Mouse (Mus musculus) heart, adult 2 months (tissue): ENCODE data around the gene 0610009B22Rik. TPM values are rescaled to one million over a fixed set of nuclear protein-coding genes. Genes with fewer than 3 reads are reported as not detected.

ENCODE experiments used
- DNase-seq, 2 experiments: peaks; one replicate each; pipeline ENCODE4 v3.0.0; 2021
- H3K27ac ChIP-seq: fragments of 200-600 bp; 2 replicates; pipeline ENCODE4 v1.8.1; 2022
- H3K27me3 ChIP-seq: fragments of 200-500 bp; 2 replicates; pipeline ENCODE4 v1.6.1; 2012; ENCODE audit warnings: mild to moderate bottlenecking, low read length, inconsistent platforms, mixed read lengths; ENCODE audit not compliant: control insufficient read depth, insufficient read depth
- H3K36me3 ChIP-seq: fragments of 200-500 bp; 2 replicates; pipeline ENCODE4 v1.6.1; 2012; ENCODE audit warnings: low read length, inconsistent platforms; ENCODE audit not compliant: control insufficient read depth, insufficient read depth
- H3K4me1 ChIP-seq: fragments of 200-500 bp; 2 replicates; pipeline ENCODE4 v1.6.1; 2011; ENCODE audit warnings: low read length; ENCODE audit not compliant: control insufficient read depth, insufficient read depth
- H3K4me3 ChIP-seq: fragments of 200-600 bp; 2 replicates; pipeline ENCODE4 v1.8.1; 2022
- H3K79me2 ChIP-seq: fragments of 200-500 bp; replicated peaks from 2 replicates; pipeline ENCODE4 v1.6.1; 2012; ENCODE audit warnings: mild to moderate bottlenecking, inconsistent platforms, low read length, moderate library complexity, mixed read lengths; ENCODE audit not compliant: control insufficient read depth, insufficient read depth
- H3K9ac ChIP-seq: fragments of 200-500 bp; 2 replicates; pipeline ENCODE4 v1.6.1; 2012; ENCODE audit warnings: low read depth, mild to moderate bottlenecking, control low read depth, inconsistent platforms, low read length, mixed read lengths
- CTCF ChIP-seq: fragments of 200-600 bp; IDR thresholded peaks from 2 replicates; pipeline ENCODE4 v1.8.1; 2022; ENCODE audit warnings: antibody characterized with exemption, mild to moderate bottlenecking, moderate library complexity
- EP300 ChIP-seq: fragments of 200-500 bp; IDR thresholded peaks from 2 replicates; pipeline ENCODE4 v1.6.1; 2011; ENCODE audit warnings: low read depth, low read length, control low read depth; ENCODE audit not compliant: insufficient read depth
- POLR2A ChIP-seq: fragments of 200-500 bp; IDR thresholded peaks from 2 replicates; pipeline ENCODE4 v1.6.1; 2011; ENCODE audit warnings: mild to moderate bottlenecking, low read depth, low read length, control low read depth; ENCODE audit not compliant: insufficient read depth
- WGBS: fragments of 180-500 bp; shearing (Covaris S2); methylation state at CpG from one replicate; pipeline ENCODE4 v1.1.7; 2018; 5-methylcytosine and 5-hydroxymethylcytosine counted together
- intact Hi-C: fragments of 180-260 bp; cut with DNase I; formaldehyde crosslinking; loops from one replicate; pipeline ENCODE4 v1.15.1; 2025
- polyA plus RNA-seq: library from polyadenylated mRNA; depleted of rRNA; stranded (reverse); fragments of >200 nt; gene quantifications from 2 replicates; pipeline ENCODE4 v1.2.3, GENCODE M21; 2012
- total RNA-seq, 2 experiments: library from RNA; stranded (reverse); gene quantifications; 2 replicates each; pipeline ENCODE4 v1.2.3; 2021

Gene 0610009B22Rik
- total and polyA plus RNA-seq, 3 experiments, result 25.1 to 42.3 (median 41.7) TPM

GRCm38 (mm10) chr11:51645293-51645692 is 43.4 kb downstream of the 0610009B22Rik start:
- 46% methylated on average over 13 of the region's 13 CpGs for whole genome bisulfite sequencing

DNA sequence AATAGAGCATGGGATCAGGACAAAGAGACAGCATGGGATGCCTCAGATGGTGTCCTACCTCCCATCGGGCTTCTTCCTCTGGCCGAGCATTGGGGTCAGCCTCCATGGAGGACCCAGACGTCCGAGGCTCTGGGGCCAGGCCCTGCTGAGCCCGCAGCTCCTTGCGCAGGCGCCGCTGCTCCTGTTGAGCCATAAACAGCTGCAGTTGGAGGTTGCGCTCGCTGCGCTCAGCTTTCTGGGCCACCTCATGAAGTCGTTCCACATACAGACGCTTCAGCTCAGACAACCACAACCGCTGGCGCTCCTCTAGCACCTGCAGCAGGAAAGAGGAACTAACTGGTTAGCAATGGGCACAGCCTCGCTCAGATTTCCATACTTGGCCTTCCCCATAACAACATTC is 44.5 kb downstream of the 0610009B22Rik start:
- H3K4me1 ChIP-seq, result peaks cover 12% of the 10 kb centered on the region
- 80% methylated on average over 16 of the region's 16 CpGs for WGBS
- DNase-seq, result peak in 1 of 2 experiments; percentile 51
- H3K9ac ChIP-seq, result no peak overlapping the region
- H3K27me3 ChIP-seq, result no peaks in the 10 kb centered on the region
- no peak overlapping the region for H3K4me3 ChIP-seq
- H3K27ac ChIP-seq, result no peak overlapping the region
- H3K79me2 ChIP-seq, result no peaks in the 10 kb centered on the region
- TF ChIP-seq POLR2A (no peak), EP300 (no peak), CTCF (no peak)
- peaks cover 2% of the 10 kb centered on the region for H3K36me3 ChIP-seq
- intact Hi-C loops, result no loop called here

More at GRCm38 (mm10) chr11:51645293-51645692, 43.4 kb downstream of the 0610009B22Rik start:
- DNase-seq, result no peak
- Histone ChIP-seq H3K27ac (peak overlapping the region; percentile 79), H3K36me3 (peaks cover 2% of the 10 kb centered on the region), H3K4me3 (no peak overlapping the region; the same call in 1 of the 2 replicates), H3K27me3 (no peaks in the 10 kb centered on the region), H3K4me1 (peaks cover 12% of the 10 kb centered on the region), H3K79me2 (no peaks in the 10 kb centered on the region), H3K9ac (0 out of 2 replicates have a peak overlapping the region, but pooled peaks have one; percentile 4)
- no peak for TF ChIP-seq CTCF
- TF ChIP-seq POLR2A, result no peak
- TF ChIP-seq EP300, result no peak
- intact Hi-C loops, result no loop called here

GRCm38 (mm10) chr11:51643761-51644160 is 44.9 kb downstream of the 0610009B22Rik start:
- no peaks in the 10 kb centered on the region for H3K79me2 ChIP-seq
- H3K4me3 ChIP-seq, result no peak overlapping the region
- intact Hi-C loops, result no loop called here
- no peak for TF ChIP-seq CTCF
- no peak for TF ChIP-seq POLR2A
- no peak for TF ChIP-seq EP300
- peak overlapping the region; percentile 28; the same call in 1 of the 2 replicates for H3K27ac ChIP-seq
- no peaks in the 10 kb centered on the region for H3K27me3 ChIP-seq
- WGBS, result 48% methylated on average over 15 of the region's 15 CpGs
- H3K36me3 ChIP-seq, result peaks cover 2% of the 10 kb centered on the region
- DNase-seq, result peak in 1 of 2 experiments; percentile 33
- H3K4me1 ChIP-seq, result peaks cover 12% of the 10 kb centered on the region
- no peak overlapping the region for H3K9ac ChIP-seq

DNA sequence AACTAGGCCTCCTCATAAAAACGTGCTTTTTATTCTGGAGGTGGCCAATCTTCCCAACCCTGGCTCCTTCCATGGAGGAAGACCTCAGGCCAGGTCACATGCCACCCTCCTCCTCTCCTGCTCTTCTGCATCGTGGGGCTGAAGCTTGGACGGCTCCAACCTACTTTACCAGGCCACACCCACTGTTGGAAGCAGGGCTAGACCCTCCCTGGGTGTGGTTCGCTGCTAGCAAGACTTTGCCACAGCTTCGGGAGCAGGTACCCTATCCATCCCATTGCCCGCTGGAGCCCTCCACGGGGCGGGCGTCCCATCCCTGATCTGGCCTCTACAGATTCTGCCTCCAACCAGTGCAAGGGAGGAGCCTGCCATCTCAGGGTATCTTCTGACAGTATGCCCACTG is 45.5 kb downstream of the 0610009B22Rik start:
- Histone ChIP-seq H3K27ac (peak overlapping the region; percentile 28; the same call in 1 of the 2 replicates), H3K4me1 (peaks cover 12% of the 10 kb centered on the region), H3K79me2 (no peaks in the 10 kb centered on the region), H3K36me3 (peaks cover 2% of the 10 kb centered on the region), H3K4me3 (no peak overlapping the region), H3K9ac (no peak overlapping the region), H3K27me3 (no peaks in the 10 kb centered on the region)
- no peak for TF ChIP-seq CTCF
- TF ChIP-seq EP300, result no peak
- no peak for TF ChIP-seq POLR2A
- intact Hi-C loops, result no loop called here
- peak in 1 of 2 experiments; percentile 37 for DNase-seq
- WGBS, result 53% methylated on average over 9 of the region's 9 CpGs

- H3K9ac ChIP-seq, result no peak overlapping the region
- no peak for DNase-seq
- peaks cover 2% of the 10 kb centered on the region for H3K36me3 ChIP-seq
- 59% methylated on average over 7 of the region's 7 CpGs for WGBS
- H3K4me3 ChIP-seq, result no peak overlapping the region
- no peaks in the 10 kb centered on the region for H3K27me3 ChIP-seq
- H3K4me1 ChIP-seq, result peaks cover 11% of the 10 kb centered on the region
- H3K79me2 ChIP-seq, result no peaks in the 10 kb centered on the region
- intact Hi-C loops, result no loop called here
- no peak overlapping the region for H3K27ac ChIP-seq
- TF ChIP-seq CTCF, result no peak
- TF ChIP-seq POLR2A, result no peak
- TF ChIP-seq EP300, result no peak
Observed at GRCm38 (mm10) chr11:51640748-51641147, 47.9 kb downstream of the 0610009B22Rik start.

DNA sequence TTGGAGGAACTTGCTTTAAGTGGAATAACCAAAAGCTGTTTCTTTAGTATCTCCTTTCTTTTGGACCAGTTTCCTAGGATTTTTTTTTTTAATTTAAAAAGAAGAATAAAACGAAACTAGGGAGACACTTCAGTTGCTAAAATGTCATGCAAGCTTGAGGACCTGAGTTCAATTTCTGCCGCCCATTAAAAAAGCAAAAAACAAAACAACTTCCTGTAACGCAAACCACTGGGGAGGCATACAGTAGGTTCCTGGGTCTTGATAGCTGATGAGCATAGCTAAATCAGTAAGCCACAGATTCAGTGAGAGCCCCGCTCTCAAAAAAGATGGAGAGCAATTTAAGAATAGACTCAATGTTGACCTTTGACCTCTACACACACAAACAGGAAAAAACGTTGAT is 50.2 kb downstream of the 0610009B22Rik start:
- H3K36me3 ChIP-seq, result peaks cover 2% of the 10 kb centered on the region; the same call in 1 of the 2 replicates
- peaks cover 12% of the 10 kb centered on the region for H3K4me1 ChIP-seq
- no peaks in the 10 kb centered on the region; the same call in 1 of the 2 replicates for H3K79me2 ChIP-seq
- no peaks in the 10 kb centered on the region for H3K27me3 ChIP-seq
- intact Hi-C loops, result loop anchor here (5.0 kb wide), 1 partner anchor 44 kb away; no protein-coding TSS in a partner anchor
- peak overlapping the region; percentile 34 for H3K4me3 ChIP-seq
- H3K27ac ChIP-seq, result peak overlapping the region; percentile 71
- WGBS, result 48% methylated on average over 5 of the region's 5 CpGs
- no peak overlapping the region for H3K9ac ChIP-seq
- no peak for DNase-seq
- TF ChIP-seq EP300 (no peak), POLR2A (no peak), CTCF (no peak)
